Mouse (Mus musculus) liver, embryonic 14.5 days (tissue): ENCODE results near the gene Zfp629.

Experiments
- CTCF ChIP-seq: IDR thresholded peaks from 2 replicates; pipeline ENCODE4 v1.5.1; 2016; ENCODE audit warnings: antibody characterized with exemption, low read depth, control low read depth
- EP300 ChIP-seq: IDR thresholded peaks from 2 replicates; pipeline ENCODE4 v1.6.1; 2016; ENCODE audit warnings: antibody characterized with exemption, low read depth

GRCm38 (mm10) chr7:127651624-127652023, 36.0 kb upstream of the Zfp629 start:
- TF ChIP-seq CTCF (no peak), EP300 (no peak)
